Comparison of ENCODE assay signal across 8 mouse cellular contexts in genomic region chr14:76791811-76792571, GRCm38 (mm10).
DNase-seq lines count a peak whose midpoint lies in the region; ATAC-seq and TF ChIP-seq lines count a peak whose summit lies in the region.

No protein-coding gene starts in this region.

- no peak for DNase-seq in cerebellum, adult 11 months
- peak; percentile 89 for DNase-seq in brain, embryonic 14.5 days (ENCODE audit: low read depth)
- DNase-seq in left cerebral cortex, adult 2 months (ENCODE audit: extremely low spot score in 1 of 2, low spot score in 2 of 2), result peak; percentile 50 to 63
- DNase-seq in retina, postnatal 7 days (ENCODE audit: low read depth, low spot score), result peak; percentile 17
- no peak for DNase-seq in c-Kit-positive CD71-positive TER-119-positive erythroid progenitor cells, embryonic 14.5 days (ENCODE audit: low spot score)

- TF ChIP-seq POLR2A in brain, embryonic 14.5 days (IDR thresholded peaks at IDR 0.05; ENCODE audit: borderline replicate concordance, extremely low read depth, insufficient read depth, insufficient read length, poor library complexity, severe bottlenecking), result no peak

- no peaks in the 10 kb centered on the region for H3K9me3 ChIP-seq in forebrain, embryonic 15.5 days

- H3K9ac ChIP-seq in forebrain, embryonic 15.5 days (replicated peaks), result no peak overlapping the region

- WGBS in forebrain, embryonic 15.5 days, result 4% methylated on average over 6 of the region's 6 CpGs

- H3K36me3 ChIP-seq in forebrain, embryonic 15.5 days, result no peaks in the 10 kb centered on the region

- TF ChIP-seq CTCF in brain, embryonic 14.5 days (IDR thresholded peaks at IDR 0.05; ENCODE audit: borderline replicate concordance, extremely low read depth, insufficient read depth, insufficient read length), result no peak
- TF ChIP-seq CTCF in left cerebral cortex, adult 2 months (IDR thresholded peaks at IDR 0.05), result no peak

- no peaks in the 10 kb centered on the region for H3K27me3 ChIP-seq in forebrain, embryonic 15.5 days

- ATAC-seq in cerebellum, adult (ENCODE audit: insufficient number of reproducible peaks, low FRiP score, low TSS enrichment), result peak; percentile 43
- peak; percentile 83 for ATAC-seq in forebrain, embryonic 15.5 days (replicated peaks)
- no peak for ATAC-seq in erythroblast, adult 5-6 weeks (replicated peaks; ENCODE audit: low FRiP score, poor library complexity, severe bottlenecking)

- H3K27ac ChIP-seq in forebrain, embryonic 15.5 days (replicated peaks), result peak overlapping the region; percentile 72
- peak overlapping the region; percentile 88 for H3K27ac ChIP-seq in left cerebral cortex, adult 2 months

- H3K4me2 ChIP-seq in forebrain, embryonic 15.5 days (replicated peaks), result no peak overlapping the region

- intact Hi-C loops in left cerebral cortex, adult 2 months (cut with DNase I), result loop anchor here (1.0 kb wide), 1 partner anchor 28 kb away; no protein-coding TSS in a partner anchor

- H3K4me1 ChIP-seq in forebrain, embryonic 15.5 days, result peaks cover 15% of the 10 kb centered on the region

- H3K4me3 ChIP-seq in forebrain, embryonic 15.5 days, result no peak overlapping the region
- H3K4me3 ChIP-seq in left cerebral cortex, adult 2 months, result no peak overlapping the region

Comparison
In these comparisons a context has a peak if more than half of its experiments do, and no peak if none do; other contexts are left out.
1. DNase-seq: peak in brain, embryonic 14.5 days (single experiment), left cerebral cortex, adult 2 months (2 of 2) and retina, postnatal 7 days (single experiment); none in cerebellum, adult 11 months (single experiment) and c-Kit-positive CD71-positive TER-119-positive erythroid progenitor cells, embryonic 14.5 days (single experiment).